Mouse (Mus musculus): ENCODE measurements around the gene Gpn3. TPM values are rescaled to one million over a fixed set of nuclear protein-coding genes. Genes with fewer than 3 reads are reported as not detected.

Gpn3 gene
- polyA plus RNA-seq, 1 experiment: 42.4 TPM

- DNase-seq: no peak
- 48% methylated on average over 7 of the region's 7 CpGs for WGBS
- H3K4me1 ChIP-seq (ENCODE audit: control insufficient read depth, insufficient read depth, low read length): no peaks in the 10 kb centered on the region; the same call in 1 of the 2 replicates
- TF ChIP-seq CTCF (IDR thresholded peaks at IDR 0.05; ENCODE audit: insufficient read depth, low read length) (no peak), POLR2A (IDR thresholded peaks at IDR 0.05; ENCODE audit: borderline replicate concordance, extremely low read depth, low read depth, low read length) (no peak)
- no peak overlapping the region for H3K4me3 ChIP-seq (replicated peaks; ENCODE audit: extremely low read depth, low read depth, low read length)
Observed at GRCm38 (mm10) chr5:122343768-122344167, 27.9 kb upstream of the Gpn3 start.

GRCm38 (mm10) chr5:122344260-122344659, 27.4 kb upstream of the Gpn3 start:
- Histone ChIP-seq H3K4me1 (ENCODE audit: control insufficient read depth, insufficient read depth, low read length) (no peaks in the 10 kb centered on the region; the same call in 1 of the 2 replicates), H3K4me3 (replicated peaks; ENCODE audit: extremely low read depth, low read depth, low read length) (no peak overlapping the region)
- peak; percentile 81 for DNase-seq
- TF ChIP-seq POLR2A (IDR thresholded peaks at IDR 0.05; ENCODE audit: borderline replicate concordance, extremely low read depth, low read depth, low read length): no peak
- TF ChIP-seq CTCF (IDR thresholded peaks at IDR 0.05; ENCODE audit: insufficient read depth, low read length): peak; percentile 92
- WGBS: 5% methylated on average over 5 of the region's 5 CpGs

- WGBS: 82% methylated on average over 4 of the region's 4 CpGs
Observed at GRCm38 (mm10) chr5:122345777-122346176, 25.9 kb upstream of the Gpn3 start.

GRCm38 (mm10) chr5:122353807-122354491, 17.7 kb upstream of the Gpn3 start, which contains the start of the genes Rad9b and Vps29:
Gene Rad9b (minus strand): TSS chr5:122354233.
Gene Vps29 (plus strand): TSS chr5:122354369.
- H3K4me3 ChIP-seq (replicated peaks; ENCODE audit: extremely low read depth, low read depth, low read length): peak within 1 kb of the TSS; percentile 94
- peak; percentile 97 for DNase-seq
- WGBS: under 1% methylated on average over 51 of the region's 51 CpGs
- H3K4me1 ChIP-seq (ENCODE audit: control insufficient read depth, insufficient read depth, low read length): peaks cover 2% of the 10 kb centered on the region; the same call in 1 of the 2 replicates
- TF ChIP-seq CTCF (IDR thresholded peaks at IDR 0.05; ENCODE audit: insufficient read depth, low read length): no peak
- peak; percentile 54; the same call in 1 of the 2 replicates for TF ChIP-seq POLR2A (IDR thresholded peaks at IDR 0.05; ENCODE audit: borderline replicate concordance, extremely low read depth, low read depth, low read length)

More at GRCm38 (mm10) chr5:122345777-122346176, 25.9 kb upstream of the Gpn3 start:
- Histone ChIP-seq H3K4me1 (ENCODE audit: control insufficient read depth, insufficient read depth, low read length) (no peaks in the 10 kb centered on the region; the same call in 1 of the 2 replicates), H3K4me3 (replicated peaks; ENCODE audit: extremely low read depth, low read depth, low read length) (no peak overlapping the region)
- DNase-seq: no peak
- TF ChIP-seq CTCF (IDR thresholded peaks at IDR 0.05; ENCODE audit: insufficient read depth, low read length): no peak
- TF ChIP-seq POLR2A (IDR thresholded peaks at IDR 0.05; ENCODE audit: borderline replicate concordance, extremely low read depth, low read depth, low read length): no peak

- H3K4me1 ChIP-seq (ENCODE audit: control insufficient read depth, insufficient read depth, low read length): peaks cover 2% of the 10 kb centered on the region; the same call in 1 of the 2 replicates
- WGBS: 1% methylated on average over 57 of the region's 57 CpGs
- H3K4me3 ChIP-seq (replicated peaks; ENCODE audit: extremely low read depth, low read depth, low read length): peak overlapping the region; percentile 85
- DNase-seq: no peak
- TF ChIP-seq POLR2A (IDR thresholded peaks at IDR 0.05; ENCODE audit: borderline replicate concordance, extremely low read depth, low read depth, low read length) (no peak), CTCF (IDR thresholded peaks at IDR 0.05; ENCODE audit: insufficient read depth, low read length) (no peak)
Observed at GRCm38 (mm10) chr5:122354492-122355067, 17.1 kb upstream of the Gpn3 start.

GRCm38 (mm10) chr5:122372192-122372769, 605 bp downstream of the Gpn3 start, which contains the start of gene Fam216a:
Gene Fam216a (minus strand): TSS chr5:122372364.
- TF ChIP-seq CTCF (IDR thresholded peaks at IDR 0.05; ENCODE audit: insufficient read depth, low read length) (no peak), POLR2A (IDR thresholded peaks at IDR 0.05; ENCODE audit: borderline replicate concordance, extremely low read depth, low read depth, low read length) (peak; percentile 75; the same call in 1 of the 2 replicates)
- Histone ChIP-seq H3K4me1 (ENCODE audit: control insufficient read depth, insufficient read depth, low read length) (no peaks in the 10 kb centered on the region; the same call in 1 of the 2 replicates), H3K4me3 (replicated peaks; ENCODE audit: extremely low read depth, low read depth, low read length) (peak within 1 kb of the TSS; percentile 84)
- under 1% methylated on average over 53 of the region's 53 CpGs for WGBS
- DNase-seq: peak; percentile 99

- DNase-seq: no peak
- no peaks in the 10 kb centered on the region; the same call in 1 of the 2 replicates for H3K4me1 ChIP-seq (ENCODE audit: control insufficient read depth, insufficient read depth, low read length)
- 4% methylated on average over 5 of the region's 5 CpGs for WGBS
- peak overlapping the region; percentile 84 for H3K4me3 ChIP-seq (replicated peaks; ENCODE audit: extremely low read depth, low read depth, low read length)
- TF ChIP-seq CTCF (IDR thresholded peaks at IDR 0.05; ENCODE audit: insufficient read depth, low read length): no peak
- TF ChIP-seq POLR2A (IDR thresholded peaks at IDR 0.05; ENCODE audit: borderline replicate concordance, extremely low read depth, low read depth, low read length): no peak
Observed at GRCm38 (mm10) chr5:122372878-122373277, 1.2 kb downstream of the Gpn3 start.

GRCm38 (mm10) chr5:122377101-122377833, 5.6 kb downstream of the Gpn3 start:
- DNase-seq: no peak
- Histone ChIP-seq H3K4me1 (ENCODE audit: control insufficient read depth, insufficient read depth, low read length) (no peaks in the 10 kb centered on the region; the same call in 1 of the 2 replicates), H3K4me3 (replicated peaks; ENCODE audit: extremely low read depth, low read depth, low read length) (no peak overlapping the region)
- TF ChIP-seq CTCF (IDR thresholded peaks at IDR 0.05; ENCODE audit: insufficient read depth, low read length) (no peak), POLR2A (IDR thresholded peaks at IDR 0.05; ENCODE audit: borderline replicate concordance, extremely low read depth, low read depth, low read length) (no peak)
- 81% methylated on average over 4 of the region's 4 CpGs for whole genome bisulfite sequencing

GRCm38 (mm10) chr5:122378171-122378570, 6.5 kb downstream of the Gpn3 start:
- TF ChIP-seq CTCF (IDR thresholded peaks at IDR 0.05; ENCODE audit: insufficient read depth, low read length) (no peak), POLR2A (IDR thresholded peaks at IDR 0.05; ENCODE audit: borderline replicate concordance, extremely low read depth, low read depth, low read length) (no peak)
- WGBS: 91% methylated on average over 12 of the region's 12 CpGs
- no peak for DNase-seq
- H3K4me1 ChIP-seq (ENCODE audit: control insufficient read depth, insufficient read depth, low read length): no peaks in the 10 kb centered on the region
- no peak overlapping the region for H3K4me3 ChIP-seq (replicated peaks; ENCODE audit: extremely low read depth, low read depth, low read length)

All from lung, adult 2 months (tissue).